Comparison of ENCODE assay signal across 10 mouse cellular contexts in genomic region chr17:28244214-28244613, GRCm38 (mm10). TPM values are rescaled to one million over a fixed set of nuclear protein-coding genes. Genes with fewer than 3 reads are reported as not detected.
A peak's percentile ranks its signal among the peaks of the same experiment; 100 is the strongest.
DNase-seq lines count a peak whose midpoint lies in the region; ATAC-seq lines count a peak whose summit lies in the region.
"Had no signal": no experiment of that assay in that cellular context is flagged by ENCODE, and none has a peak within 500 bp of the region (broad histone marks: within the 10 kb centered on the region; RNA-seq: fewer than 3 reads in every experiment).

No protein-coding gene starts in this region.

- no peak overlapping the region for H3K4me2 ChIP-seq in kidney, embryonic 16.5 days (replicated peaks; ENCODE audit: low read depth, low read length)
- no peak overlapping the region for H3K4me2 ChIP-seq in embryonic facial prominence, embryonic 13.5 days
- H3K4me2 ChIP-seq in forebrain, embryonic 15.5 days (replicated peaks), result no peak overlapping the region
- no peak overlapping the region for H3K4me2 ChIP-seq in limb, embryonic 15.5 days

- H3K27me3 ChIP-seq in kidney, embryonic 16.5 days (ENCODE audit: insufficient read depth, low read length), result no peaks in the 10 kb centered on the region
- H3K27me3 ChIP-seq in embryonic facial prominence, embryonic 13.5 days, result no peaks in the 10 kb centered on the region
- H3K27me3 ChIP-seq in forebrain, embryonic 15.5 days, result no peaks in the 10 kb centered on the region
- no peaks in the 10 kb centered on the region for H3K27me3 ChIP-seq in limb, embryonic 15.5 days

- H3K36me3 ChIP-seq in kidney, embryonic 16.5 days (ENCODE audit: insufficient read depth, low read length), result peaks cover 10% of the 10 kb centered on the region
- H3K36me3 ChIP-seq in embryonic facial prominence, embryonic 13.5 days, result peaks cover 41% of the 10 kb centered on the region
- no peaks in the 10 kb centered on the region for H3K36me3 ChIP-seq in forebrain, embryonic 15.5 days
- peaks cover 35% of the 10 kb centered on the region for H3K36me3 ChIP-seq in limb, embryonic 15.5 days

- ATAC-seq in kidney, embryonic 16.5 days (ENCODE audit: low FRiP score, low TSS enrichment), result no peak
- ATAC-seq in embryonic facial prominence, embryonic 13.5 days (ENCODE audit: insufficient number of reproducible peaks, insufficient read depth, low FRiP score, low TSS enrichment, low read depth), result no peak
- 0 out of 2 replicates have a peak, but pooled peaks have one; percentile 11 for ATAC-seq in forebrain, embryonic 15.5 days (replicated peaks)
- no peak for ATAC-seq in limb, embryonic 15.5 days (ENCODE audit: insufficient number of reproducible peaks, low FRiP score, low TSS enrichment, low read depth)
- ATAC-seq: inflammation-experienced regulatory T-cells, adult 6 months had no signal

- no peak overlapping the region for H3K4me3 ChIP-seq in kidney, embryonic 16.5 days (ENCODE audit: low read length)
- no peak overlapping the region for H3K4me3 ChIP-seq in embryonic facial prominence, embryonic 13.5 days
- no peak overlapping the region for H3K4me3 ChIP-seq in forebrain, embryonic 15.5 days
- no peak overlapping the region for H3K4me3 ChIP-seq in limb, embryonic 15.5 days

- 66% methylated on average over 6 of the region's 6 CpGs for WGBS in kidney, embryonic 16.5 days
- WGBS in embryonic facial prominence, embryonic 13.5 days, result 79% methylated on average over 6 of the region's 6 CpGs
- 86% methylated on average over 6 of the region's 6 CpGs for WGBS in forebrain, embryonic 15.5 days
- 84% methylated on average over 6 of the region's 6 CpGs for WGBS in limb, embryonic 15.5 days

- DNase-seq in kidney, adult 11 months, result no peak
- no peak for DNase-seq in B cell, adult 2 months
- no peak for DNase-seq in urinary bladder, adult 18-20 months (ENCODE audit: low spot score in 2 of 2)
- DNase-seq: embryo, embryonic 11 days; lung, adult 18-20 months had no signal

- H3K27ac ChIP-seq in kidney, embryonic 16.5 days (ENCODE audit: low read length), result peak overlapping the region; percentile 11; the same call in 1 of the 2 replicates
- peak overlapping the region; percentile 76 for H3K27ac ChIP-seq in embryonic facial prominence, embryonic 13.5 days
- H3K27ac ChIP-seq in forebrain, embryonic 15.5 days (replicated peaks), result no peak overlapping the region
- peak overlapping the region; percentile 77 for H3K27ac ChIP-seq in limb, embryonic 15.5 days

- H3K4me1 ChIP-seq in kidney, embryonic 16.5 days (ENCODE audit: insufficient read depth, low read length), result peaks cover 19% of the 10 kb centered on the region
- peaks cover 54% of the 10 kb centered on the region for H3K4me1 ChIP-seq in embryonic facial prominence, embryonic 13.5 days
- peaks cover 12% of the 10 kb centered on the region for H3K4me1 ChIP-seq in forebrain, embryonic 15.5 days
- H3K4me1 ChIP-seq in limb, embryonic 15.5 days, result peaks cover 52% of the 10 kb centered on the region

- H3K9me3 ChIP-seq in kidney, embryonic 16.5 days (ENCODE audit: low read length), result no peaks in the 10 kb centered on the region
- no peaks in the 10 kb centered on the region for H3K9me3 ChIP-seq in embryonic facial prominence, embryonic 13.5 days
- H3K9me3 ChIP-seq in forebrain, embryonic 15.5 days, result no peaks in the 10 kb centered on the region
- no peaks in the 10 kb centered on the region for H3K9me3 ChIP-seq in limb, embryonic 15.5 days

- H3K9ac ChIP-seq in kidney, embryonic 16.5 days (replicated peaks; ENCODE audit: low read length), result no peak overlapping the region
- peak overlapping the region; percentile 27; the same call in 1 of the 2 replicates for H3K9ac ChIP-seq in embryonic facial prominence, embryonic 13.5 days
- H3K9ac ChIP-seq in forebrain, embryonic 15.5 days (replicated peaks), result no peak overlapping the region
- no peak overlapping the region for H3K9ac ChIP-seq in limb, embryonic 15.5 days

RNA-seq across cellular contexts. Expression of gene Ppard, which starts 11.7 kb away (rescaled TPM):
- 2.1 and 2.2 TPM in 2 replicates for polyA plus RNA-seq in kidney, embryonic 16.5 days (2015; fragmentation: Nextera tagmentation; extraction: Ambion mirVana)
- polyA plus RNA-seq in embryonic facial prominence, embryonic 13.5 days (2015; fragmentation: Nextera tagmentation; extraction: Ambion mirVana), result 3.2 and 3.3 TPM in 2 replicates
- polyA plus RNA-seq in forebrain, embryonic 15.5 days (2015; fragmentation: Nextera tagmentation; extraction: Ambion mirVana), result 1.3 and 1.4 TPM in 2 replicates
- 3.4 and 3.6 TPM in 2 replicates for polyA plus RNA-seq in limb, embryonic 15.5 days (2015; fragmentation: Nextera tagmentation; extraction: Ambion mirVana)

RNA-seq across cellular contexts. Expression of gene Def6, which starts 36.6 kb away (rescaled TPM):
- 7.2 and 7.4 TPM in 2 replicates for polyA plus RNA-seq in kidney, embryonic 16.5 days (2015; fragmentation: Nextera tagmentation; extraction: Ambion mirVana)
- 13.0 and 13.1 TPM in 2 replicates for polyA plus RNA-seq in embryonic facial prominence, embryonic 13.5 days (2015; fragmentation: Nextera tagmentation; extraction: Ambion mirVana)
- polyA plus RNA-seq in forebrain, embryonic 15.5 days (2015; fragmentation: Nextera tagmentation; extraction: Ambion mirVana), result 3.7 and 4.8 TPM in 2 replicates
- 19.2 and 20.5 TPM in 2 replicates for polyA plus RNA-seq in limb, embryonic 15.5 days (2015; fragmentation: Nextera tagmentation; extraction: Ambion mirVana)
